Mouse (Mus musculus): ENCODE data around the gene Iqschfp.

DNA sequence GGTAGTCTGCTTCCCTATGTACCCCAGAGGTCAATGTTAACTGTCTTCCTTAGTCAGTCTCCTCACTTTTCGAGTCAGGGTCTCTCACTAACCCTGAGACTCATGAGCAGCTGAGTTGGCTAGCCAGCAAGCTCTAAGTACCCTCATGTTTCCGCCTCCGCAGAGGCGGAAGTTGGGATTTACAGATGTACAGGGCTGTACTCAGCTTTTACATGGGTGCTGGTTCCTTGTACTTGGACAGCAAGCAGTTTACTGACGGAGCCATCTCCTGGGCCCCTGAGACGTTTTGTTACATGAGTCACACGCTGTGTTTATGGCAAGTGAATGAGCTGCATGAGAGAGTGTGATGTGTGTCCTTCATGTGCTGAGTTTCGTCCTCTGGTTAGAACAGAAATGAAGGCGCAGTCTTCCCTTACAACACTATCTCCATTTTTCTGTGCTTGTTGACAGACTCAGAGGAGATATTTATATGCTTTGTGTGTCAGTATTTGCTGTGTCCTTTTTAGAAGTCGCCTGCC is 633.4 kb downstream of the Iqschfp start:
- TF ChIP-seq EP300 (IDR thresholded peaks at IDR 0.05; ENCODE audit: low read depth) = no peak
- no peak for TF ChIP-seq CTCF (IDR thresholded peaks at IDR 0.05; ENCODE audit: low read depth)
